8 mouse cellular contexts compared by ENCODE assay signal in genomic region chr6:143167409-143167919, GRCm38 (mm10). TPM values are rescaled to one million over a fixed set of nuclear protein-coding genes. Genes with fewer than 3 reads are reported as not detected.
DNase-seq lines count a peak whose midpoint lies in the region; ATAC-seq and TF ChIP-seq lines count a peak whose summit lies in the region.

No protein-coding gene starts in this region.

- DNase-seq in adrenal gland, postnatal 25 days, result peak; percentile 56
- no peak for DNase-seq in adrenal gland, adult 2 months
- no peak for DNase-seq in thymus, adult 2 months
- no peak for DNase-seq in thymus, postnatal 14 days
- DNase-seq in gastrocnemius, postnatal 14 days, result peak; percentile 51
- peak; percentile 51 for DNase-seq in midbrain, postnatal 0 days (ENCODE audit: low spot score)
- DNase-seq in thymus, postnatal 36 days, result no peak

- intact Hi-C loops in gastrocnemius, postnatal 14 days (cut with DNase I; ENCODE audit: low total_unique reads), result no loop called here

- peak overlapping the region; percentile 89 for H3K9ac ChIP-seq in limb, embryonic 13.5 days
- peak overlapping the region; percentile 83 for H3K9ac ChIP-seq in midbrain, postnatal 0 days (replicated peaks; ENCODE audit: low read length, poor library complexity, severe bottlenecking)

- TF ChIP-seq POLR2A in thymus, adult 2 months (IDR thresholded peaks at IDR 0.05; ENCODE audit: control insufficient read depth, extremely low read depth, insufficient read depth, low read length, poor library complexity), result no peak

- H3K9me3 ChIP-seq in limb, embryonic 13.5 days, result no peaks in the 10 kb centered on the region
- H3K9me3 ChIP-seq in midbrain, postnatal 0 days (ENCODE audit: low read length), result no peaks in the 10 kb centered on the region

- peak overlapping the region; percentile 86 for H3K4me3 ChIP-seq in thymus, adult 2 months (ENCODE audit: control insufficient read depth, insufficient read depth, low read length)
- H3K4me3 ChIP-seq in limb, embryonic 13.5 days, result peak overlapping the region; percentile 94
- peak overlapping the region; percentile 79 for H3K4me3 ChIP-seq in midbrain, postnatal 0 days (ENCODE audit: low read depth, low read length)

- peak overlapping the region; percentile 87 for H3K4me2 ChIP-seq in limb, embryonic 13.5 days (replicated peaks)
- peak overlapping the region; percentile 79 for H3K4me2 ChIP-seq in midbrain, postnatal 0 days (ENCODE audit: low read depth, low read length, poor library complexity, severe bottlenecking)

- TF ChIP-seq CTCF in thymus, adult 2 months (IDR thresholded peaks at IDR 0.05; ENCODE audit: borderline replicate concordance, control insufficient read depth, extremely low read depth, insufficient read depth, low read length, poor library complexity), result no peak
- TF ChIP-seq CTCF in midbrain, postnatal 0 days (IDR thresholded peaks at IDR 0.05), result no peak

- H3K27ac ChIP-seq in thymus, adult 2 months (ENCODE audit: control insufficient read depth, insufficient read depth, low read length), result peak overlapping the region; percentile 53
- peak overlapping the region; percentile 85 for H3K27ac ChIP-seq in limb, embryonic 13.5 days
- H3K27ac ChIP-seq in midbrain, postnatal 0 days (ENCODE audit: low read depth, low read length), result peak overlapping the region; percentile 85

- ATAC-seq in limb, embryonic 13.5 days (ENCODE audit: low FRiP score, low read depth), result peak; percentile 49
- ATAC-seq in midbrain, postnatal 0 days (ENCODE audit: low FRiP score), result peak; percentile 54

- peaks cover 14% of the 10 kb centered on the region for H3K36me3 ChIP-seq in thymus, adult 2 months (ENCODE audit: control insufficient read depth, insufficient read depth, low read length)
- H3K36me3 ChIP-seq in limb, embryonic 13.5 days, result peaks cover 6% of the 10 kb centered on the region; the same call in 1 of the 2 replicates
- 0 out of 2 replicates have a peak, but pooled peaks cover 2% of the 10 kb centered on the region for H3K36me3 ChIP-seq in midbrain, postnatal 0 days (ENCODE audit: insufficient read depth, low read length)

- H3K4me1 ChIP-seq in thymus, adult 2 months (replicated peaks; ENCODE audit: control insufficient read depth, insufficient read depth, low read length), result peaks cover 24% of the 10 kb centered on the region
- peaks cover 50% of the 10 kb centered on the region for H3K4me1 ChIP-seq in limb, embryonic 13.5 days
- H3K4me1 ChIP-seq in midbrain, postnatal 0 days (ENCODE audit: insufficient read depth, low read length), result 0 out of 2 replicates have a peak, but pooled peaks cover 4% of the 10 kb centered on the region

- no peaks in the 10 kb centered on the region for H3K27me3 ChIP-seq in thymus, adult 2 months (ENCODE audit: control insufficient read depth, insufficient read depth, low read length)
- H3K27me3 ChIP-seq in limb, embryonic 13.5 days, result no peaks in the 10 kb centered on the region
- H3K27me3 ChIP-seq in midbrain, postnatal 0 days (ENCODE audit: insufficient read depth, low read length), result no peaks in the 10 kb centered on the region

- under 1% methylated on average over 57 of the region's 60 CpGs for WGBS in thymus, adult 2 months
- 0% methylated on average over 58 of the region's 60 CpGs for WGBS in limb, embryonic 13.5 days
- 0% methylated on average over 57 of the region's 60 CpGs for WGBS in midbrain, postnatal 0 days

RNA-seq across cellular contexts. Expression of gene Etnk1, which starts 0.4 kb away (rescaled TPM):
- total RNA-seq in adrenal gland, postnatal 25 days (2021), result 114 and 119 TPM in 2 replicates
- total RNA-seq in adrenal gland, adult 2 months (2021), result 10 to 100 TPM; 92.4 to 98.3 TPM
- 42.0 and 111 TPM in 2 replicates for polyA plus RNA-seq in adrenal gland, adult 2 months (2012; rRNA removed)
- 113 and 166 TPM in 2 replicates for polyA plus RNA-seq in thymus, adult 2 months (2012; rRNA removed)
- 10 to 100 TPM; 14.3 to 14.6 TPM for total RNA-seq in gastrocnemius, postnatal 14 days (2021)
- 16.8 and 19.4 TPM in 2 replicates for polyA plus RNA-seq in limb, embryonic 13.5 days (2015; fragmentation: Nextera tagmentation; extraction: Ambion mirVana)
- total RNA-seq in midbrain, postnatal 0 days (2014; rRNA removed), result 130 and 162 TPM in 2 replicates
- polyA plus RNA-seq in midbrain, postnatal 0 days (2015; fragmentation: Nextera tagmentation; extraction: Ambion mirVana), result 34.9 and 40.3 TPM in 2 replicates

Comparison
In these comparisons a context has a peak if more than half of its experiments do, and no peak if none do; other contexts are left out.
1. DNase-seq: peak in adrenal gland, postnatal 25 days (single experiment), gastrocnemius, postnatal 14 days (single experiment) and midbrain, postnatal 0 days (single experiment); none in adrenal gland, adult 2 months (single experiment), thymus, adult 2 months (single experiment), thymus, postnatal 14 days (single experiment) and thymus, postnatal 36 days (0 of 2).
2. Peak in every context shown above with its lines, with median percentiles within 50 percentile points of each other: H3K27ac ChIP-seq and H3K4me3 ChIP-seq.